Mouse (Mus musculus) forebrain, embryonic 14.5 days (tissue): ENCODE measurements around the gene Cpped1. TPM values are rescaled to one million over a fixed set of nuclear protein-coding genes. Genes with fewer than 3 reads are reported as not detected.

Source experiments
- polyA plus RNA-seq: library from polyadenylated mRNA; unstranded; fragments of >200 nt; fragmentation: Nextera tagmentation; extraction: Ambion mirVana; gene quantifications from 2 replicates; pipeline ENCODE4 v1.2.1, GENCODE M21; 2014

Gene Cpped1
- polyA plus RNA-seq, 1 experiment from 2014 or later = 19.8 TPM

Other genes with a start within 250 kb of the Cpped1 start
- gene Shisa9, start 74.7 kb upstream of the Cpped1 start, polyA plus RNA-seq = 6.0 and 7.6 TPM in 2 replicates